Comparison of ENCODE assay signal across 8 mouse cellular contexts in genomic region chr10:43722711-43723614, GRCm38 (mm10).
DNase-seq lines count a peak whose midpoint lies in the region; ATAC-seq and TF ChIP-seq lines count a peak whose summit lies in the region.

No protein-coding gene starts in this region.

- WGBS in forebrain, embryonic 15.5 days = 2% methylated on average over 23 of the region's 23 CpGs
- 3% methylated on average over 23 of the region's 23 CpGs for WGBS in kidney, embryonic 15.5 days

- H3K9me3 ChIP-seq in ES-Bruce4 (replicated peaks; ENCODE audit: control insufficient read depth, insufficient read depth, low read length, poor library complexity, severe bottlenecking) = no peaks in the 10 kb centered on the region
- H3K9me3 ChIP-seq in forebrain, embryonic 15.5 days = no peaks in the 10 kb centered on the region
- H3K9me3 ChIP-seq in kidney, embryonic 15.5 days (replicated peaks) = no peaks in the 10 kb centered on the region

- peak; percentile 81 for DNase-seq in NIH3T3 (ENCODE audit: low read depth)
- peak; percentile 52 for DNase-seq in lung, postnatal 14 days
- peak; percentile 62 for DNase-seq in retina, embryonic 14.5 days (ENCODE audit: low spot score)
- DNase-seq in right cerebral cortex, postnatal 36 days (ENCODE audit: low spot score in 2 of 2) = no peak
- DNase-seq in right cerebral cortex, postnatal 14 days = no peak

- TF ChIP-seq EP300 in ES-Bruce4 (IDR thresholded peaks at IDR 0.05; ENCODE audit: insufficient read depth, low read depth, low read length) = peak; percentile 39; the same call in 1 of the 2 replicates

- ATAC-seq in forebrain, embryonic 15.5 days (replicated peaks) = peak; percentile 62
- ATAC-seq in kidney, embryonic 15.5 days (replicated peaks; ENCODE audit: low FRiP score) = peak; percentile 82

- no peak for TF ChIP-seq CTCF in ES-Bruce4 (IDR thresholded peaks at IDR 0.05; ENCODE audit: low read depth, low read length)

- TF ChIP-seq POLR2A in ES-Bruce4 (IDR thresholded peaks at IDR 0.05; ENCODE audit: insufficient read depth, low read length) = no peak

- peak overlapping the region; percentile 32 for H3K9ac ChIP-seq in ES-Bruce4 (ENCODE audit: low read depth, poor library complexity, severe bottlenecking)
- H3K9ac ChIP-seq in forebrain, embryonic 15.5 days (replicated peaks) = peak overlapping the region; percentile 35
- peak overlapping the region; percentile 24; the same call in 1 of the 2 replicates for H3K9ac ChIP-seq in kidney, embryonic 15.5 days

- H3K4me1 ChIP-seq in ES-Bruce4 (ENCODE audit: control insufficient read depth, insufficient read depth, low read length) = peaks cover 5% of the 10 kb centered on the region
- H3K4me1 ChIP-seq in forebrain, embryonic 15.5 days = peaks cover 21% of the 10 kb centered on the region
- peaks cover 36% of the 10 kb centered on the region for H3K4me1 ChIP-seq in kidney, embryonic 15.5 days

- no peak overlapping the region for H3K27ac ChIP-seq in ES-Bruce4 (ENCODE audit: insufficient read depth, low read length)
- no peak overlapping the region; the same call in 1 of the 2 replicates for H3K27ac ChIP-seq in forebrain, embryonic 15.5 days (replicated peaks)
- peak overlapping the region; percentile 84 for H3K27ac ChIP-seq in kidney, embryonic 15.5 days

- no peaks in the 10 kb centered on the region for H3K36me3 ChIP-seq in ES-Bruce4 (ENCODE audit: control insufficient read depth, insufficient read depth, low read length, poor library complexity, severe bottlenecking)
- H3K36me3 ChIP-seq in forebrain, embryonic 15.5 days = no peaks in the 10 kb centered on the region
- no peaks in the 10 kb centered on the region for H3K36me3 ChIP-seq in kidney, embryonic 15.5 days

- H3K27me3 ChIP-seq in ES-Bruce4 (ENCODE audit: control insufficient read depth, insufficient read depth, low read length, poor library complexity, severe bottlenecking) = no peaks in the 10 kb centered on the region
- no peaks in the 10 kb centered on the region for H3K27me3 ChIP-seq in forebrain, embryonic 15.5 days
- H3K27me3 ChIP-seq in kidney, embryonic 15.5 days = no peaks in the 10 kb centered on the region

- peak overlapping the region; percentile 74 for H3K4me2 ChIP-seq in forebrain, embryonic 15.5 days (replicated peaks)
- H3K4me2 ChIP-seq in kidney, embryonic 15.5 days = peak overlapping the region; percentile 63

- peak overlapping the region; percentile 35 for H3K4me3 ChIP-seq in ES-Bruce4 (ENCODE audit: low read depth, low read length)
- H3K4me3 ChIP-seq in forebrain, embryonic 15.5 days = peak overlapping the region; percentile 34
- peak overlapping the region; percentile 32 for H3K4me3 ChIP-seq in kidney, embryonic 15.5 days (replicated peaks)

Comparison
In these comparisons a context has a peak if more than half of its experiments do, and no peak if none do; other contexts are left out.
1. DNase-seq: peak in NIH3T3 (single experiment), lung, postnatal 14 days (single experiment) and retina, embryonic 14.5 days (single experiment); none in right cerebral cortex, postnatal 36 days (0 of 2) and right cerebral cortex, postnatal 14 days (single experiment).
2. Peak in every context shown above with its lines, with median percentiles within 50 percentile points of each other: H3K4me3 ChIP-seq and H3K9ac ChIP-seq.